ENCODE assay signal across 25 mouse cellular contexts in the genomic region with DNA sequence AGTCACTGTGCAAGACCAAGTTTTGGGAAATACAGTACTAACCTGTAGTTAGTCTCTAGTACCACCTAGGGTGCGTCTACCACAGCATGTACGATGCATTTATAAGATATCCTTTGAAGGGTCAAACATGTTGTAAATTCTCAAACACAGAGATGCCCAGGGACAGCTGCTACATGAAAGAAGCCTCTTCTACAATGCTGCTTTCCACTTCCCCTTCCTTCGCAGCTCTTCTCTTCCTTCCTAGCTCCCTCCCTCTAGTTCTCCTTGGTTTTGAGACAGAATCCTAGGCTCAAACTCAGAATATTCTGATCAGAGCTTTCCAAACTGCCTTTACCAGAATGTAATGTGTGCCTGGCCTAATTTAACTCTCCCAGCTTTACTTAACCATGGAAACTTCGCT.
A peak's percentile ranks its signal among the peaks of the same experiment; 100 is the strongest.
DNase-seq lines count a peak whose midpoint lies in the region; ATAC-seq and TF ChIP-seq lines count a peak whose summit lies in the region.
"Had no signal": no experiment of that assay in that cellular context is flagged by ENCODE, and none has a peak within 500 bp of the region (broad histone marks: within the 10 kb centered on the region; RNA-seq: fewer than 3 reads in every experiment).

No protein-coding gene starts in this region.

- 0 out of 2 replicates have a peak, but pooled peaks have one; percentile 36 for ATAC-seq in frontal cortex, adult (ENCODE audit: low TSS enrichment)
- peak; percentile 56 for ATAC-seq in megakaryocyte, adult 5-6 weeks (ENCODE audit: poor library complexity, severe bottlenecking)
- no peak for ATAC-seq in hindbrain, embryonic 16.5 days
- ATAC-seq: forebrain, embryonic 14.5 days; forebrain, postnatal 0 days; intestine, postnatal 0 days; Patski had no signal

- H3K4me1 ChIP-seq in E14TG2a.4 (replicated peaks; ENCODE audit: low read depth, low read length), result peaks cover 63% of the 10 kb centered on the region
- peaks cover 9 to 24% of the 10 kb centered on the region in 2 experiments; a peak in 3 of 4 replicates for H3K4me1 ChIP-seq in ES-E14 (ENCODE audit: control insufficient read depth in 2 of 2, insufficient read depth in 2 of 2, low read length in 2 of 2, poor library complexity in 1 of 2)
- peaks cover 4% of the 10 kb centered on the region for H3K4me1 ChIP-seq in hindbrain, embryonic 16.5 days (ENCODE audit: control insufficient read depth, insufficient read depth, low read depth, low read length)
- H3K4me1 ChIP-seq: embryonic facial prominence, embryonic 15.5 days had no signal

- H3K9me3 ChIP-seq in E14TG2a.4 (ENCODE audit: low read length), result no peaks in the 10 kb centered on the region
- H3K9me3 ChIP-seq in ES-E14 (ENCODE audit: control insufficient read depth, insufficient read depth, low read depth, low read length), result no peaks in the 10 kb centered on the region
- no peaks in the 10 kb centered on the region for H3K9me3 ChIP-seq in hindbrain, embryonic 16.5 days (ENCODE audit: control insufficient read depth, low read length)
- H3K9me3 ChIP-seq: embryonic facial prominence, embryonic 12.5 days; embryonic facial prominence, embryonic 15.5 days; G1E; heart, embryonic 12.5 days had no signal

- TF ChIP-seq CTCF in E14TG2a.4 (conservative IDR thresholded peaks at IDR 0.05; ENCODE audit: low read length), result no peak

- 90% methylated on average over 4 of the region's 4 CpGs for WGBS in hindbrain, embryonic 16.5 days

- DNase-seq in frontal cortex, postnatal 10 days (ENCODE audit: low spot score in 2 of 2), result no peak
- no peak for DNase-seq in ES-E14 (ENCODE audit: low read depth, low spot score)
- DNase-seq in T-cell, adult 2 months (ENCODE audit: low spot score), result no peak
- DNase-seq: B cell, adult 2 months; cerebellum, adult 11 months; cerebellum, adult 9-10 months; cerebellum, postnatal 14 days; forebrain, postnatal 0 days; gastrocnemius, postnatal 10 days; gastrocnemius, postnatal 36 days; heart, postnatal 14 days; heart, postnatal 4 days had no signal

- no peaks in the 10 kb centered on the region for H3K27me3 ChIP-seq in E14TG2a.4 (ENCODE audit: insufficient read depth, low read length)
- no peaks in the 10 kb centered on the region for H3K27me3 ChIP-seq in hindbrain, embryonic 16.5 days (replicated peaks; ENCODE audit: control insufficient read depth, insufficient read depth, low read length)
- H3K27me3 ChIP-seq: CH12.LX; embryonic facial prominence, embryonic 12.5 days; embryonic facial prominence, embryonic 15.5 days; heart, embryonic 12.5 days; Patski had no signal

- H3K9ac ChIP-seq in ES-E14 (ENCODE audit: insufficient read depth, low read depth, low read length, poor library complexity, severe bottlenecking), result no peak overlapping the region
- H3K9ac ChIP-seq in hindbrain, embryonic 16.5 days (ENCODE audit: low read depth, low read length), result no peak overlapping the region
- H3K9ac ChIP-seq: embryonic facial prominence, embryonic 12.5 days; embryonic facial prominence, embryonic 15.5 days; forebrain, postnatal 0 days; heart, embryonic 12.5 days; hindbrain, embryonic 14.5 days had no signal

- in situ Hi-C loops in ES-E14 (cut with MboI; ENCODE audit: low sequenced_read_pairs in 2 of 2, unreplicated experiment in 2 of 2), result loop anchor here in 1 of 2 experiments (10.0 kb wide), 1 partner anchor 165 kb away; no protein-coding TSS in a partner anchor

- H3K36me3 ChIP-seq in E14TG2a.4 (ENCODE audit: insufficient read depth, low read length) (no peaks in the 10 kb centered on the region), ES-E14 (ENCODE audit: control insufficient read depth, insufficient read depth, low read length, poor library complexity, severe bottlenecking) (no peaks in the 10 kb centered on the region)
- H3K36me3 ChIP-seq in hindbrain, embryonic 16.5 days (ENCODE audit: control insufficient read depth, insufficient read depth, low read length), result no peaks in the 10 kb centered on the region
- H3K36me3 ChIP-seq: embryonic facial prominence, embryonic 12.5 days had no signal

- no peak overlapping the region; the same call in 1 of the 2 replicates for H3K27ac ChIP-seq in ES-E14 (ENCODE audit: insufficient read depth, low read depth, low read length, poor library complexity, severe bottlenecking)
- no peak overlapping the region for H3K27ac ChIP-seq in hindbrain, embryonic 16.5 days (ENCODE audit: low read depth, low read length)
- H3K27ac ChIP-seq: embryonic facial prominence, embryonic 12.5 days; embryonic facial prominence, embryonic 15.5 days; hindbrain, embryonic 14.5 days had no signal

- H3K4me3 ChIP-seq in E14TG2a.4 (replicated peaks; ENCODE audit: low read length) (peak overlapping the region; percentile 41), ES-E14 (ENCODE audit: insufficient read depth in 1 of 2, low read depth in 1 of 2, low read length in 2 of 2, poor library complexity in 1 of 2, severe bottlenecking in 1 of 2) (peak overlapping the region; percentile 11 to 44; a peak in 3 of 4 replicates)
- H3K4me3 ChIP-seq in hindbrain, embryonic 16.5 days (ENCODE audit: low read length), result no peak overlapping the region
- H3K4me3 ChIP-seq: embryonic facial prominence, embryonic 12.5 days; embryonic facial prominence, embryonic 15.5 days; heart, embryonic 12.5 days had no signal

- H3K4me2 ChIP-seq in hindbrain, embryonic 16.5 days (ENCODE audit: low read length), result no peak overlapping the region
- H3K4me2 ChIP-seq: embryonic facial prominence, embryonic 12.5 days; embryonic facial prominence, embryonic 15.5 days; heart, embryonic 12.5 days; hindbrain, embryonic 14.5 days had no signal

TF ChIP-seq in ES-E14, 5 proteins besides CTCF, POLR2A, EP300 and RAD21:
- TF ChIP-seq MAFK (IDR thresholded peaks at IDR 0.05; ENCODE audit: insufficient read depth, low read depth, low read length) (no peak), HCFC1 (IDR thresholded peaks at IDR 0.05; ENCODE audit: borderline replicate concordance, insufficient read depth, low read length) (no peak), ZC3H11A (IDR thresholded peaks at IDR 0.05; ENCODE audit: borderline replicate concordance, low read depth, low read length) (no peak), CHD2 (IDR thresholded peaks at IDR 0.05; ENCODE audit: low read depth, low read length) (no peak), ZNF384 (IDR thresholded peaks at IDR 0.05; ENCODE audit: low read depth, low read length) (no peak)
TF ChIP-seq in ES-E14: peak in this region for 0.
